Mouse (Mus musculus) c-Kit-positive CD71-negative TER-119-negative erythroid progenitor cells, embryonic 14.5 days (primary cell): ENCODE data around the gene Rplp0.

Experiments
- DNase-seq: peaks from one replicate; pipeline ENCODE4 v3.0.0-alpha.2; 2013; ENCODE audit warnings: low read depth

Gene Rplp0

GRCm38 (mm10) chr5:115581662-115582061, 22.4 kb downstream of the Rplp0 start:
- DNase-seq = no peak

GRCm38 (mm10) chr5:115585616-115586015, 26.3 kb downstream of the Rplp0 start:
- DNase-seq = no peak

- no peak for DNase-seq
Measured at GRCm38 (mm10) chr5:115586166-115586565, 26.9 kb downstream of the Rplp0 start.

GRCm38 (mm10) chr5:115586780-115587179, 27.5 kb downstream of the Rplp0 start:
- no peak for DNase-seq

- DNase-seq = no peak
Measured at GRCm38 (mm10) chr5:115591028-115591427, 31.8 kb downstream of the Rplp0 start.

GRCm38 (mm10) chr5:115591506-115591905, 32.2 kb downstream of the Rplp0 start:
- no peak for DNase-seq

GRCm38 (mm10) chr5:115603561-115603960, 44.3 kb downstream of the Rplp0 start:
- no peak for DNase-seq

- DNase-seq = no peak
Measured at GRCm38 (mm10) chr5:115611566-115611965, 52.3 kb downstream of the Rplp0 start.
